Mouse (Mus musculus) thymus, postnatal 0 days (tissue): ENCODE data around the gene Atp6v0c. TPM values are rescaled to one million over a fixed set of nuclear protein-coding genes. Genes with fewer than 3 reads are reported as not detected.

ENCODE experiments used
- polyA plus RNA-seq: library from polyadenylated mRNA; unstranded; fragments of >200 nt; fragmentation: Nextera tagmentation; extraction: Ambion mirVana; gene quantifications from 2 replicates; pipeline ENCODE4 v1.2.1, GENCODE M21; 2015

The Atp6v0c gene
- polyA plus RNA-seq, 1 experiment from 2014 or later: 506 TPM

Other genes with a start within 250 kb of the Atp6v0c start
- gene Sbp, start 228.0 kb downstream of the Atp6v0c start, polyA plus RNA-seq: 1.6 and 1.8 TPM in 2 replicates
- 2.8 and 3.9 TPM in 2 replicates for gene Sbpl, start 214.4 kb downstream of the Atp6v0c start, polyA plus RNA-seq
- gene Prss30, start 189.1 kb downstream of the Atp6v0c start, polyA plus RNA-seq: 0.65 and 0.77 TPM in 2 replicates
- gene Prss22, start 171.6 kb downstream of the Atp6v0c start, polyA plus RNA-seq: 0.22 and 0.70 TPM in 2 replicates
- gene Prss27, start 131.6 kb downstream of the Atp6v0c start, polyA plus RNA-seq: 0.93 and 2.4 TPM in 2 replicates
- 36.1 and 36.3 TPM in 2 replicates for gene Kctd5, start 96.2 kb downstream of the Atp6v0c start, polyA plus RNA-seq
- 48.3 and 62.0 TPM in 2 replicates for gene Pdpk1, start 18.8 kb downstream of the Atp6v0c start, polyA plus RNA-seq
- 27.3 and 29.8 TPM in 2 replicates for gene Amdhd2, start 5.9 kb downstream of the Atp6v0c start, polyA plus RNA-seq
- gene Tbc1d24, start 35.9 kb upstream of the Atp6v0c start, polyA plus RNA-seq: 1.4 and 1.5 TPM in 2 replicates
- gene Ntn3, start 39.8 kb upstream of the Atp6v0c start, polyA plus RNA-seq: 0.19 and 0.29 TPM in 2 replicates
- 6.9 and 8.0 TPM in 2 replicates for gene Tedc2, start 51.1 kb upstream of the Atp6v0c start, polyA plus RNA-seq
- 63.0 and 74.3 TPM in 2 replicates for gene Ccnf, start 81.8 kb upstream of the Atp6v0c start, polyA plus RNA-seq
- not detected in 2 replicates for gene Abca17, start 181.4 kb upstream of the Atp6v0c start, polyA plus RNA-seq
- gene Abca3, start 182.2 kb upstream of the Atp6v0c start, polyA plus RNA-seq: 5.6 and 8.1 TPM in 2 replicates
- 232 and 240 TPM in 2 replicates for gene Rnps1, start 244.9 kb upstream of the Atp6v0c start, polyA plus RNA-seq